Mouse (Mus musculus): Measurements from ENCODE around the gene Khdc3.
"Not testable (repeated sequence)": the region's sequence is repeated elsewhere in the genome, so short reads cannot be mapped to it uniquely, and the experiment has no call there.

The Khdc3 gene

DNA sequence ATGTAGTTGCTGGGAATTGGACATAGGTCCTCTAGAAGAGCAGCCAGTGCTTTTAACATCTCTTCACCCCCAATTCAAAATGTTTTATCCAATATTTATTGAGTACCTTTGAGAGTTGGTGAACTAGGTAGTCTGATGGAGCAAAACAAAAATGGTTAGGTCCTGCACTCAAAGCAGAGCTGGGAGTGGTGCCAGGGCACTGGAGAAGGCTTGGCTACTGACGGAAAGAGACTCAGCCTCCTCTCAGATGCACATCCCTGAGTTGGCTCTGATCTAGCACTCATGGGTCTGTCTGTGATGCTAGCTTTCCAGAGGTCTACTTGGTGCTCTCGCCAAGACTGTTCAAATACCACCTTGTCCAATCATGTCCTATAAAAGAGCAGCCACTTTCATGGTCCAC lies 3.7 kb upstream of the Khdc3 start:
- in situ Hi-C loops (cut with MboI) = loop anchor here (10.0 to 25.0 kb wide), 2 partner anchors 133 to 336 kb away; no protein-coding TSS in a partner anchor

DNA sequence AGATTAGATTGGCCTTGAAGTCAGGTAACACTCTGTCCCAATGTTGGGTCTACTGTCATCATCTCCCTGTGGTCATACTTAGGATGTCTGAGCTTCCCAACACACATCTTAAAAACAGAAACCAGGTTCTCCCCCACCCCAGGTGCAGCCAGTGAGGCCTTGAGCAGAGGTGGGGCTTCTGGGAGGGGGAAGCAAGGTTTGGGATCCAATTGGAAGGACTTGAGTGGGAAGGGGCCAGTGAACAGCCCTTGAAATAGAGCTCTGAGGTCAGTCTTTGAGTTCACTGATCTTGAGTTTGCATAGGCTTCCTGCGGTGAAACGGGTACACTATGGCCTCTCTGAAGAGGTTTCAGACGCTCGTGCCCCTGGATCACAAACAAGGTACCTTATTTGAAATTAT lies 545 bp downstream of the Khdc3 start, which contains the start of gene Gm20509:
TSS of gene Gm20509 (plus strand) at position 290 of the 400 bp plus-strand sequence.
- in situ Hi-C loops (cut with MboI) = no loop called here

DNA sequence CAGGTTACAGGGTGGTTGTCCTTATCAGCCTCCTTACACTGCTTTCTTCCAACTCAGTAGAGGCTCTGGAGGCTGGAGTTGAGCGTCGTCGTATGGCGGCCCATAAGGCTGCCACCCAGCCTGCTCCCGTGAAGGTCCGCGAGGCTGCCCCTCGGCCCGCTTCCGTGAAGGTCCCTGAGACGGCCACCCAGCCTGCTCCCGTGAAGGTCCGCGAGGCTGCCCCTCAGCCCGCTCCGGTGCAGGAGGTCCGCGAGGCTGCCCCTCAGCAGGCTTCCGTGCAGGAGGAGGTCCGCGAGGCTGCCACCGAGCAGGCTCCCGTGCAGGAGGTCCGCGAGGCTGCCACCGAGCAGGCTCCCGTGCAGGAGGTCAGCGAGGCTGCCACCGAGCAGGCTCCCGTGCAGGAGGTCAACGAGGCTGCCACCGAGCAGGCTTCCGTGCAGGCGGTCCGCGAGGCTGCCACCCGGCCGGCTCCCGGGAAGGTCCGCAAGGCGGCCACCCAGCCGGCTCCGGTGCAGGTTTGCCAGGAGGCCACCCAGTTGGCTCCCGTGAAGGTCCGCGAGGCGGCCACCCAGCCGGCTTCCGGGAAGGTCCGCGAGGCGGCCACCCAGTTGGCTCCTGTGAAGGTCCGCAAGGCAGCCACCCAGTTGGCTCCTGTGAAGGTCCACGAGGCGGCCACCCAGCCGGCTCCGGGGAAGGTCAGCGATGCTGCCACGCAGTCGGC lies 1.7 kb downstream of the Khdc3 start:
- in situ Hi-C loops (cut with MboI) = no loop called here

DNA sequence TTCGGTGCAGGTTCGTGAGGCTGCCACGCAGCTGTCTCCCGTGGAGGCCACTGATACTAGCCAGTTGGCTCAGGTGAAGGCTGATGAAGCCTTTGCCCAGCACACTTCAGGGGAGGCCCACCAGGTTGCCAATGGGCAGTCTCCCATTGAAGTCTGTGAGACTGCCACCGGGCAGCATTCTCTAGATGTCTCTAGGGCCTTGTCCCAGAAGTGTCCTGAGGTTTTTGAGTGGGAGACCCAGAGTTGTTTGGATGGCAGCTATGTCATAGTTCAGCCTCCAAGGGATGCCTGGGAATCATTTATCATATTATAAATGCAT lies 2.2 kb downstream of the Khdc3 start:
- in situ Hi-C loops (cut with MboI) = no loop called here

DNA sequence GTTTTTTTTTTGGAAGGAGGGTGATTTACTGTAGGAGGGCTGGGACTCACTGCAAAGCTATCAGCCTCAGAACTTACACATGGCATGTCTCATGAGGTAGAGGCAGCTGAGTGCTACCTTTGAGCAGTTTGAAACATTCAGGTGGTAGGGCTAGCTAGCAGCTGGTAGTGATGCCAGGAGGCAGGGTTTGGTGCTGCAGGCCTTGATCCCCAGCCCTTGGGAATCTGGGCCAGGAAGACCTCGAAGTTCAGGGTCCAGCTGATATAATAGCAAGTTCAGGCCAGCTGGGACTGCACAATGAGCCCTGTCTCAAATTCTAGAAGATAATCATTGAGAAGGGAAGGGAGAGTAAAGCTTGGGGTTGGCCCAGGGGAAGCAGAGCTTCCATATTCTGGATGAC lies 3.5 kb downstream of the Khdc3 start:
- in situ Hi-C loops (cut with MboI) = no loop called here

DNA sequence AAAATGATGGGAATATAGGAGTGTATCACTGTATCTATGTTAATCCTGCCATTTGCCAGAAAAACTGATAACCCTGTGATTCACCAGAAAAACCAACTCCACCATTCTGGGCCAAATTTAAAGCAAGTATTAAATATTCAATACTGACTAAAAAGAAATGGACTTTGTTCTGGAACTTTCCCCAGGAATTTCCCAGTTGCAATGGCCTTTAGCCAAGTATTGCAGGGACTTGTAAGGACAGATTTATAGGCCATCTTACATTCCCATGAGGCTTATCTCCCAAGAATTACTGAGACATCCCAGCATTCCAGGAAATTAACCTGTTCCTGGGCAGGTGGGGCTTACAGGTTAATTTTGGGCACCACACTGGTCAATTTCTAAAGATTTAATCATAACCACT lies 4.1 kb downstream of the Khdc3 start:
- in situ Hi-C loops (cut with MboI) = no loop called here

DNA sequence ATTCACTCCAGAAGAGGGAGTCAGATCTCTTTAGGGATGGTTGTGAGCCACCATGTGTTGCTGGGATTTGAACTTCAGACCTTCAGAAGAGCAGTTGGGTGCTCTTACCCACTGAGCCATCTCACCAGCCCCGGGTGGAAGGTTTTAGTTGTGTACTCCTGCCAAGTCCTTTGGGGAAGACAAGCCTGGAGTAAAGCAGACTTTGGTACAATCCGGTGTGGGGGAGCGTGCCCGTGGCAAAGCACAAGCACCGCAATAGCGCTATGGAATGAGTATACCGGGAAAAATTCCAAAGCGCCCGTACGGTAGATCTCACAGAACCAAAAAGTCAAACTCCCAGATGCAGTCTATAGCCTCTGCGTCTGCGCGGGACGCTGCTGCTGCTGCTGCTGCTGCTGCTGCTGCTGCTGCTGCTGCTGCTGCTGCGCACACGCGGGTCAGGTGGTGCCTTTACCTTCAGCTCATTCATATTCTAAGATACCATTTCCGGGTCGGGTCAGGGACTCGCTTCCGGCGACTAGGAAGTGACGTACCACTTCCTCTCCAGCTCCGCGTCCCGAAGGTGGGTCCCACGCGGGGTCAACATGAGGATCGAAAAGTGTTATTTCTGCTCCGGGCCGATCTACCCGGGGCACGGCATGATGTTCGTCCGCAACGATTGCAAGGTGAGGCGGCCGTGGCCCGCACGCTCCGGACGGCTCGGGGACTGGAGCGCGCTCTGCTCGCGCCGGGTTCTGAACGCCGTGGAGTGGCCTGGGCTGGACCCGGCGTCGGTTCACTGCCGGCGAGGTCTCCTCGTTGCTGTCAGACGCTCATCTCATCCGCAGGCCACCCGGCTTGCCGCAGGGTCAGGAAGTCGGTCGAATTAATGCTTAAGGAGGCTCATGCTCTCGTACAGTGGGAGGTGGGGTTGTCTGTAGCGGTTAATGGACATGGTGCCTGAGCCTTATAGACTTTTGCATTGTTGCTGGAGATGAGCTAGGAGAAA lies 11.6 kb downstream of the Khdc3 start, which contains the start of gene Rsl24d1:
TSS of gene Rsl24d1 (plus strand) at position 508 of the 988 bp plus-strand sequence.
- in situ Hi-C loops (cut with MboI) = no loop called here

DNA sequence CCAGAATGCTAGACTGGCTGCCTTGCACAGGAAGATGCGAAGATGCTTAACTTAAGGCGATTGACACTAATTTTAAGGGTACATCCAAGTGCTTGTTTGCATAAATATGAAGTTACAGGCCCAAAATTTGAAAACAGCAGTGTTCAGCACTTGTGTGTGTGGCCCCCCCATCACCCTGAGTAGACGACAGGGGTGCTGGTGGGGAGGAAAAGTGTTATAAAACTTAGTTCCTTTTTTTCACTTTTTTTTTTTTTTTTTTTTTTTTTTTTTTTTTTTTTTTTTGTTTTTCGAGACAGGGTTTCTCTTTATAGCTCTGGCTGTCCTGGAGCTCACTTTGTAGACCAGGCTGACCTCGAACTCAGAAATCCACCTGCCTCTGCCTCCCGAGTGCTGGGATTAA lies 15.1 kb downstream of the Khdc3 start:
- in situ Hi-C loops (cut with MboI) = not testable (repeated sequence)

DNA sequence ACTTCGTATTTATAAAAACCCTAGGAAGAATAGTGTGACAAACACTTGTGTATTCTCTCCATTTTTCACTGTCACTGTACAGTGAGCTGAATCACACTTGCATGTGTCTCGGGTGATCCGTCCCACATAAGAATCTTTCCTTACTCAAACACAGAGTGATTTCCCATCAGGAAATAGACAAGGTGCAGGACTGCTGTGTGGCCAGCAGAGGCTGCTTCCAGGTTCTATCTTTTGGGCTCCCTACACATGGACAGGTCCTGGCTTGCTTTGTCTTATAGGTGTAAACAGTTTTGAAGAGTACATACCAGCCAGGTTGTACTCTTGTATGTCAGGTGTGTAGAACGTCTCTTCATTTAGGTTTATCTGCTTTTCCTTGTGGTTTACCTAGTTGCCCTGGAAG lies 16.4 kb downstream of the Khdc3 start:
- in situ Hi-C loops (cut with MboI) = no loop called here

DNA sequence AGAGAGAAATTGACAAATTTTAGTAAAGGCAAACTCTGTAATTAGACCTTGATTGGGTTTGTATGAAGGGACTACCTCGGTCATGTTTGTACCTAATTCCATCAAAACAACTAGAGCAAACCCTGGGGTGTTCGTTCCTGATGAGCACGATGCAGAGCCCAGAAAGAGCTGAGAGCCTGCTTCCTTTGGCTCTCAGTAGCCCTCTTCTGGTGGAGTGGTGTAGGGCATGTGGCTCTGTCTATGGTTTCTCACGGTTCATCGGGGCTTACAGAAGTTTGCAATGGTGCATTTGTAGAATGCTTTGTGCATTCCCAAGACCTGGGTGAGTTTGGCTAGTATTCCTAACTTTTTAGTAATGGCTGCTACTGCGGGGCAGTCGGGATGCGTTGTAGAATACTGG lies 20.1 kb downstream of the Khdc3 start:
- in situ Hi-C loops (cut with MboI) = no loop called here

DNA sequence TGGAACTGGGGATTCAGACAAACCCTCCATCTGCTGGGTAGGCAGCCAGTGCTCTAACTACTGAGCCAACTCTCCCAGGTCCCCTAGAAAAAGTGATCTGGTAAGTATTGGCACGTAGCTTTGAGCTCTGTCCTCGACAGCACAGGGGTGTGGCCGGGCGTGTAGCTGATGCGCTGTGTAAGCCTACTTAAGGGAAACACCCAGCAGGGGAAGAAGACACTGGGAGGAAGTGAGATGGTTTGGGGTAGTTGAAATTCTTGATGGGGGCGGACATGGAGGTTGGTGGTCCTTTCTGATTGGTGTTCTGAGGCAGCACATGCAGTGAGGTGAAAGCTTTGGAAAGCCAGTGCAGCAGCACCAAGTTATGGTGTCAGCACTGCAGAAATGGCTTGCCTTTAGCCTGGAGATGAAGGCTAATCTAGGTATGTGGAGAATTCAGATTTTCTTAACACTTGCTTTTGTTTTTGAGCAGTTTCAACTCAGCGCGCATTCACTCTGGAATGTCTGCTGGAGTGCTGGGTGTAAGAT lies 23.5 kb downstream of the Khdc3 start:
- in situ Hi-C loops (cut with MboI) = no loop called here

DNA sequence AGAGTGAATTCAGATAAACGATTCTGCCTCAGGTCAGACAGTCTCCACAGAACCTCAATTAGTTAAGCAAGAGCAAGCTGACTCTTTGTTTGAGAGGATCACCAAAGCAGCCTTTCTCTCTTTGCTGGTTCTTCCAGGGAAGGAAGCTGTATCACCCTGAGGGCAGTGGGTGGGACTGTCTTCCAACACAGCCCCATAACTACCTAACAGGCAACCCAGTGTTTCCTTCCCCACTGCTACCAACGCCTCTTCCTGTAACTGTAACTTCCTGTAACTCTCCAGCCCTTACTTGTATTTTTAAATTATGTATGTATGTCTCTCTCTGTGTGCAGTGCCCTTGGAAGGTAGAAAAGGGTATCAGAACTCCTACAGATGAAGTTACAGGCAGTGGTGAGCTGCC lies 25.8 kb downstream of the Khdc3 start:
- in situ Hi-C loops (cut with MboI) = no loop called here

DNA sequence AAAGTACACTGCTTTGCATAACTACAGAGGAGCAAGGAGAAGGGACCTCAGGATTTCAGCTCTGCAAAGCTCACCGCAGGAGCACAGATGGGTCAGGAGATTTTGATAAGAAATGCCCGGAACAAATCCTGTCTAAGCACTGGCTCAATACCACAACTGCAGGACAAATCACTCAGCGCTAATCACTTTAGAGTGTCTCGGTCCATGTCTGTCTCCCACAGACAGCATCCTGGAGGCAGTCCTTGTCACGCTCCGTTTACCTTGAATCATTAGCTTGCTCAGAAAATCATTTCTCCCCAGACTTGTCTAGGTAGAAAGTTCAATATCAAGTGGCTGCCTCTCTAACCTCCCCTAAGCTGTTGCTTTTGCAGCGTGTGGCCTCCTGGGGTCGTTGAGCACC lies 28.2 kb downstream of the Khdc3 start:
- in situ Hi-C loops (cut with MboI) = no loop called here

DNA sequence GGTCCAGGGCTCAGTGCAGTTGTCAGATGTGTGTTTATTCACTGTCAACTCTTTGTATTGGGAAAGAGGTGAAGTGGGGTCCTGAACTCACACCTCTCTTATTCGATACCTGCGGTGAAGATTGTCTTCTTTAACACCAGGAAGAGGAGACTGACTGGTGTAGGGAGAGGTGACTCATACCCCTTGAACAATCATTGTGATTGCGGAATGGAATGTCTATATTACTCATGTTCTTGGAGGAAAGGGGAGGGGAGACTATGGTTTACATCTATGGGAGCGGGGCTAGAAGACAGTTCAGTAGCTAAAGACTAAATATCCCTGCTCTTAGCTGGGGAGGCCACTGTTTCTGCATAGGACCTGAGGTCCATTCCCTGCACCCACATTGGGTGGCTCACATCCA lies 28.9 kb downstream of the Khdc3 start:
- in situ Hi-C loops (cut with MboI) = no loop called here

DNA sequence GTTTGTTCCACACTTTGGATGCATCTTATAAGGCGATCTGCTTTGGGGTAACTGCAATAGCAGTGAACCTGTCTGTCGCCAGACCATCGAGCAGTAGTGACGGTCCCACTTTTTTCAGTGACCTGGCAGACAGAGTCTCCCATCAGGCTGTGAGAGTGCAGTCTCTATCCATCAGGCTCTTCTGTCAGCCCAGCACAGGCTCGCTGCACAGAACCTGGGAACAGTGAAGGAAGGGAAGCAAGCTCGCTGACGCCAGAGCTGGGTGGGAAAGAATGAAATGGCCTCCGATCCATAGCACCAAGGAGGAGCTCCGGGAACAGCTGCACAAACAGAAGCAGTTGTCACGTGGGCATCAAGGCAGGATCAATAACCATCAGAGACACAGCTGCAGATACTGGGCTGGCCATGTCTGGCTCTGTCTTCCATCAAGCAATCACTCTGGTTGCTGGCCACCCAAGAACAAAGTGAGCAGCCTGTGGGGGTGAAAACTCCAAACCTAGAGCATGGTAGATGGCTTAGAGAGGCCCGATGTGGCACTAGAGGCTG lies 35.8 kb downstream of the Khdc3 start:
- in situ Hi-C loops (cut with MboI) = no loop called here

Data from mature B cell (primary cell).